Mouse (Mus musculus): Measurements from ENCODE around the gene Tpcn1.

GRCm38 (mm10) chr5:120611416-120611815 is 22.9 kb upstream of the Tpcn1 start:
- TF ChIP-seq EP300 (IDR thresholded peaks at IDR 0.05; ENCODE audit: low read depth) (no peak), CTCF (IDR thresholded peaks at IDR 0.05; ENCODE audit: low read depth) (no peak)
